Mouse (Mus musculus) stomach, postnatal 0 days (tissue): ENCODE measurements around the gene Prkar1a. TPM values are rescaled to one million over a fixed set of nuclear protein-coding genes. Genes with fewer than 3 reads are reported as not detected.

Experiments used
- ATAC-seq: fragments of 200-750 bp; cut with Nextera tagmentation; 2 replicates; pipeline ENCODE4 v1.8.0; 2017; ENCODE audit not compliant: low FRiP score, low TSS enrichment
- DNase-seq: peaks from one replicate; pipeline ENCODE4 v3.0.0-alpha.2; 2016; ENCODE audit warnings: low spot score
- H3K27ac ChIP-seq: fragments of 300-500 bp; sonication (generic); replicated peaks from 2 replicates; pipeline ENCODE4 v1.5.1; 2014; ENCODE audit warnings: mild to moderate bottlenecking, control low read depth
- H3K27me3 ChIP-seq: fragments of 300-500 bp; sonication (generic); 2 replicates; pipeline ENCODE4 v1.6.1; 2014; ENCODE audit warnings: low read length; ENCODE audit not compliant: control insufficient read depth, insufficient read depth
- H3K36me3 ChIP-seq: fragments of 300-500 bp; sonication (generic); 2 replicates; pipeline ENCODE4 v1.6.1; 2014; ENCODE audit warnings: low read length, mixed read lengths; ENCODE audit not compliant: control insufficient read depth, insufficient read depth
- H3K4me1 ChIP-seq: fragments of 300-500 bp; sonication (generic); replicated peaks from 2 replicates; pipeline ENCODE4 v1.6.1; 2014; ENCODE audit warnings: antibody characterized with exemption; ENCODE audit not compliant: control insufficient read depth, insufficient read depth
- H3K4me2 ChIP-seq: fragments of 300-500 bp; sonication (generic); replicated peaks from 2 replicates; pipeline ENCODE4 v1.6.1; 2014; ENCODE audit warnings: low read depth, mild to moderate bottlenecking, control low read depth, moderate library complexity
- H3K4me3 ChIP-seq: fragments of 300-500 bp; sonication (generic); 2 replicates; pipeline ENCODE4 v1.5.1; 2014; ENCODE audit warnings: low read depth, low read length, control low read depth
- H3K9ac ChIP-seq: fragments of 300-500 bp; sonication (generic); 2 replicates; pipeline ENCODE4 v1.6.1; 2014; ENCODE audit warnings: mild to moderate bottlenecking, low read length, control low read depth, mixed read lengths
- H3K9me3 ChIP-seq: fragments of 300-500 bp; sonication (generic); 2 replicates; pipeline ENCODE4 v1.6.1; 2016; ENCODE audit warnings: low read length; ENCODE audit not compliant: control insufficient read depth
- CTCF ChIP-seq: IDR thresholded peaks from 2 replicates; pipeline ENCODE4 v1.5.1; 2016; ENCODE audit warnings: antibody characterized with exemption, low read depth, mild to moderate bottlenecking, moderate library complexity
- EP300 ChIP-seq: optimal IDR thresholded peaks from 2 replicates; pipeline ENCODE3; 2016; ENCODE audit warnings: antibody characterized with exemption
- WGBS: fragments of 180-500 bp; shearing (Covaris S2); extraction: QIAGEN DNeasy Blood & Tissue Kit; methylation state at CpG from one replicate; pipeline ENCODE4 v1.1.7; 2014; 5-methylcytosine and 5-hydroxymethylcytosine counted together
- polyA plus RNA-seq: library from polyadenylated mRNA; unstranded; fragments of >200 nt; fragmentation: Nextera tagmentation; extraction: Ambion mirVana; gene quantifications from 2 replicates; pipeline ENCODE4 v1.2.1, GENCODE M21; 2015

Gene Prkar1a
- polyA plus RNA-seq, 1 experiment from 2014 or later: 177 TPM

GRCm38 (mm10) chr11:109649975-109650701 lies 933 bp downstream of the Prkar1a start:
- H3K4me3 ChIP-seq: peak overlapping the region; percentile 81
- H3K27me3 ChIP-seq: no peaks in the 10 kb centered on the region
- peak; percentile 75 for ATAC-seq
- DNase-seq: peak; percentile 64
- H3K9me3 ChIP-seq: no peaks in the 10 kb centered on the region
- peaks cover 7% of the 10 kb centered on the region; the same call in 1 of the 2 replicates for H3K4me1 ChIP-seq
- peak overlapping the region; percentile 95 for H3K27ac ChIP-seq
- H3K36me3 ChIP-seq: peaks cover 7% of the 10 kb centered on the region; the same call in 1 of the 2 replicates
- TF ChIP-seq CTCF: no peak
- TF ChIP-seq EP300: no peak
- 2% methylated on average over 30 of the region's 31 CpGs for WGBS
- peak overlapping the region; percentile 92 for H3K9ac ChIP-seq
- H3K4me2 ChIP-seq: peak overlapping the region; percentile 94

- Histone ChIP-seq H3K4me1 (peaks cover 7% of the 10 kb centered on the region; the same call in 1 of the 2 replicates), H3K27me3 (no peaks in the 10 kb centered on the region), H3K9ac (peak overlapping the region; percentile 92), H3K4me3 (peak overlapping the region; percentile 81), H3K27ac (peak overlapping the region; percentile 95), H3K9me3 (no peaks in the 10 kb centered on the region), H3K36me3 (peaks cover 10% of the 10 kb centered on the region; the same call in 1 of the 2 replicates), H3K4me2 (peak overlapping the region; percentile 94)
- DNase-seq (peak; percentile 92), ATAC-seq (peak; percentile 95)
- WGBS: under 1% methylated on average over 47 of the region's 90 CpGs
- no peak for TF ChIP-seq CTCF
- no peak for TF ChIP-seq EP300
These were observed 1.8 kb downstream of the Prkar1a start for GRCm38 (mm10) chr11:109650788-109651565.

GRCm38 (mm10) chr11:109651566-109652024 lies 2.4 kb downstream of the Prkar1a start:
- Histone ChIP-seq H3K4me2 (peak overlapping the region; percentile 94), H3K36me3 (peaks cover 10% of the 10 kb centered on the region; the same call in 1 of the 2 replicates), H3K4me3 (peak overlapping the region; percentile 81), H3K27ac (peak overlapping the region; percentile 95), H3K9me3 (no peaks in the 10 kb centered on the region), H3K4me1 (peaks cover 7% of the 10 kb centered on the region; the same call in 1 of the 2 replicates), H3K27me3 (no peaks in the 10 kb centered on the region), H3K9ac (peak overlapping the region; percentile 92)
- no peak for TF ChIP-seq CTCF
- TF ChIP-seq EP300: no peak
- ATAC-seq (peak; percentile 38), DNase-seq (no peak)
- WGBS: 1% methylated on average over 21 of the region's 21 CpGs

- DNase-seq (no peak), ATAC-seq (no peak)
- WGBS: 25% methylated on average over 6 of the region's 6 CpGs
- Histone ChIP-seq H3K9ac (peak overlapping the region; percentile 92; the same call in 1 of the 2 replicates), H3K27me3 (no peaks in the 10 kb centered on the region), H3K27ac (no peak overlapping the region), H3K36me3 (peaks cover 14% of the 10 kb centered on the region), H3K4me2 (peak overlapping the region; percentile 94), H3K9me3 (no peaks in the 10 kb centered on the region), H3K4me1 (peaks cover 7% of the 10 kb centered on the region; the same call in 1 of the 2 replicates), H3K4me3 (peak overlapping the region; percentile 81)
- TF ChIP-seq EP300: no peak
- TF ChIP-seq CTCF: no peak
These were observed 3.3 kb downstream of the Prkar1a start for GRCm38 (mm10) chr11:109652505-109652904.

- H3K27me3 ChIP-seq: no peaks in the 10 kb centered on the region
- 44% methylated on average over 8 of the region's 8 CpGs for WGBS
- no peak overlapping the region for H3K27ac ChIP-seq
- DNase-seq (no peak), ATAC-seq (no peak)
- TF ChIP-seq EP300 (no peak), CTCF (no peak)
- no peak overlapping the region for H3K4me3 ChIP-seq
- H3K4me1 ChIP-seq: peaks cover 7% of the 10 kb centered on the region; the same call in 1 of the 2 replicates
- peak overlapping the region; percentile 94; the same call in 1 of the 2 replicates for H3K4me2 ChIP-seq
- no peaks in the 10 kb centered on the region for H3K9me3 ChIP-seq
- H3K9ac ChIP-seq: no peak overlapping the region
- peaks cover 14% of the 10 kb centered on the region for H3K36me3 ChIP-seq
These were observed 4.0 kb downstream of the Prkar1a start for GRCm38 (mm10) chr11:109653201-109653600.
